Mouse (Mus musculus) MEL-GATA-1-ER (cell line): ENCODE measurements at regions not wholly inside any gene's neighbourhood (a gene's known extent, or its start where the extent isn't known, plus 50 kb on each side); places are given as distances from the start of the nearest gene placed in this dataset.

ENCODE experiments used
- DNase-seq: peaks from one replicate; pipeline ENCODE4 v3.0.0-alpha.2; 2012; ENCODE audit warnings: low read depth; ENCODE audit errors: extremely low read depth

DNA sequence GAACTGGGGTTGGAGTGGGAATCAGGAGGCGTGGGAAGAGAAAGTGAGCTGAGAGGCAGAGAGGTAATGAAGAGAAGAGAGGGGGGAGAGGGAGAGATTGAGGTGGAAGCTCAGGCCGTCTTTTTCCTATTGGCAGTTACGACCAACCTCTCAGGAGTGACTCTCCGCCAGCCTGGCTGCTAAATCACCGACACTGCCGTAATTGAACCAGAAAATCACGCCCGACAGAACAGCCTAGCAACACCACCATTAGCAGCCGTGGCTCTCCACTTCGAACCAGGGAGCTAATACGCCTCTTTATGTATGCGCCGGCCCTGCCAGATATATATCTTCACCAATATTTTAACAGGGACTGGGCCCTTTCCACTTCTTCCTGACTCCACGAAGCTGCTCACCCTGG is 173.5 kb upstream of the Prok2 start:
- no peak for DNase-seq

DNA sequence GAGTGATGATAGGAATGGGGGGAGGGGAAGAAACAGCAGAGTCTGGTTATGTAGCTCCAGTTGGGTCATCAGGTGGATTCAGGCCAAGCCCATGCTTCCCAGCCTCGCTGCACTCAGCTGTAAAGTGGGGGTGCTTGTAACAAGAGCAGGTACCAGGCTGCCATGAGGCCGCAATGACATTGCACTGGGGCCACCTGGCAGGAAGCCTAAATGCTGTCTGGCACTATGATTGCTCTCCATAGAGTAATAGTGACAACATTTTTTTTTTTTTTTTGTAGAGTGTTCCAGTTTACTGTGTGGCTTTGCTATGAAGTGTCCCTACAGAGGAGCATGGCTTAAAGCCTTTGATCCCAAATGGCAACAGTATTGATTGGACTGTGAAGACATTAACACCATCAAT is 171.9 kb upstream of the Prok2 start:
- DNase-seq = no peak

DNA sequence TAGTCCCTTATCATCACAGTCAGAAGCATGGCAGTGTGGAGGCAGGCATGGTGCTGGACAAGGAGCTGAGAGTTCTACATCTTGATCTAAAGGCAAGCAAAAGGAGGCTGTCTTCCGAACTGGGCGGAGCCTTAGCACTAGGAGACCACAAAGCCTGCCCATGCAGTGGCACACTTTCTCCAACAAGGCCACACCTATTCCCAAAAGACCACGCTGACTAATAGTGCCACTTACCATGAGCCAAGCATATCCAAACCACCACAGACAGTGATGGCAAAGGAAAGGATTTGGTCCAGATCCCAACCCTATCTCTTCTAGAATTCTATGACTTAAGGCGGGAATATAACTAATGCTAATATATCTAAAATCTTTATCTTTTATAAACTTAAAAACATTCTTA is 169.4 kb upstream of the Prok2 start:
- no peak for DNase-seq

DNA sequence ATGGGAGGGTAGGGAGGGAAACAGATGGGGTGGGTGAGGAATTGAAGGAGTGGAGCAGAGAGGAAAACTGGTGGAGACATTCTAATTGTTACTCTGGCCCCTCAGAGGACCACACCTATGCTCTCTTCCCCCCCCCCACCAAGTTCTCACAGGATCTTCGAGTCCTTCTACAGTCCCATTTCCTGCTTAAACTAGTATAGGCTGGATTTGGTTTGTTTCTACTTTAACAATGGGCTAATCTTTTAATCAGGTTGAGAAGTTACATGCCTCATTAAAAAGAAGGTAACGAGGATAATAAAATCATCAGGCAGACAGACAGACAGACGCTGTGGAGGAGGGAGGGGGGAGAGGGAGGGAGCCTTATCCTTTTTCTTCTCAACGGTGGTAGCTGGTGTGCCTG is 167.7 kb upstream of the Prok2 start:
- DNase-seq = no peak

DNA sequence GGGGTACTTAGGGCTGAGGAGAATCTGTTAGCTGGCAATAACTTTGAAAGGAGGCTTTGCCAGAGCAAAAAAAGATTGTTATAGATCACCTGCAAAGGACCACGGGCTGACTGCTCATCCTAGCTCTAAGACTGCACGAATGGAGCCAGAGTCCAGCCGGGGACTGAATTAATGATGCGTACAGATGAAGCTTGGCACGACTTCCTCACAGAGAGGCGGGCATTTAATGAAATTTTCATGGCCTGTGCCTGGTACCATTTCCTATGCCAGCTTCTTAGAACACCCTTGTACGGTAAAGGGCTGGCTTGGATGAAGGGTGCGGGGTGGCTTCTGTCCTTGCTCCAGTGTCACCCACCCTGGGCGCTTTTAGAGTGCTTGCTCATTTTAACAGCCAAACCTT is 166.0 kb upstream of the Prok2 start:
- DNase-seq = no peak

DNA sequence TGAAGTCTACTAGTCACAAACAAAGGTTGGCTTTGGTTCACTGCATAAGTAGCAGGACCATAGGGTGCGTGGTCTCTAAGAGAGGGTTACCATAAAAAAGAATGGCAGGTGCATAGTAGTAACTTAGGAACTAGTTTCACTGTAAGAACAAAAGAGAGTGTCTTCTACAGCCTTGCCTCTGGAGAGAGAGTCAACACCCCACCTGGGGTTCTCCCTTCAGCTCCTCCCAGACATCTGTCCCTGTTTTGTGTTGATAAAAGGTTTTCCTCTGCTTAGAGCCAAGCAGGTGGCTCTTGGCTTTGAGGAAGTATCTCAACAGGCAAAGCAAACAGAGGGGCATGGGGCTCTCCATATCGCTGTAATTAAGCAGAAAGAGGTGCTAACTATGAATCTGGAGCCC is 165.6 kb upstream of the Prok2 start:
- DNase-seq = peak; percentile 2

DNA sequence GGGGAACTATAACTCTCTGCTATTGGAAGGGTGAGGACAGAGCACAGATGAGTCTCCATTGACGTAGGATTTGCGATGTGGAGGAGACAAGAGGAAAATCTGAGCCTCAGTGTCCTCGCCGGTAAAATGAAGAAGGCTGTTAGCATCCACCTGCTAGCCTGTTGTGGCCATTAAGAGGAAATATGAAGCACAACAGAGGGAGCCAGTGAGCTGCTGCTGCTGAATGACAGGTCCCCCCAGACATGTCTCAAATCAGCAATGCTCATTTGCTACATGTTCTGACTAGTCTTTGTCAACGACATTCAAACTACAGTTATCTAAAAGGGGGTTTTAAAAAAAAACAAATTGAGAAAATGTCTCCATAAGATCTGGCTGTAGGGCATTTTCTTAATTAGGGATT is 164.6 kb upstream of the Prok2 start:
- no peak for DNase-seq

DNA sequence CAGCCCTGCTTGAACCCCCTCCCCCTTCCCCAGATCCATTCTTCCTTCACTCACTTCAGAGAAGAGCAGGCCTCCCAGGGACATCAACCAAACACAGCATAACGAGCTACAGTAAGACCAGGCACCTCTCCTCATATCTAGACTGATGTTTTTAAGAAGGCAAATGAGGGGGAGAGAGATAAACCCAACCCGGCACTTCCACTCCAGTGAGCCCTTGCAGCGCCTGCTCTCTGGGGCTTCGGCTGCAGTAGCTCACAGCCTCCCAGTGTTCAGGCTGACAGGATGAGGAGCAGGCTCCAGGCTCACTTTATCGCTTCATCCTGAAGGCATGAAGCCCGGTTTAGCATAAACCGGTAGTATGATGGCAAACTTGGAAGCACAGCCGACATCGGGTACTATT is 162.9 kb upstream of the Prok2 start:
- no peak for DNase-seq

DNA sequence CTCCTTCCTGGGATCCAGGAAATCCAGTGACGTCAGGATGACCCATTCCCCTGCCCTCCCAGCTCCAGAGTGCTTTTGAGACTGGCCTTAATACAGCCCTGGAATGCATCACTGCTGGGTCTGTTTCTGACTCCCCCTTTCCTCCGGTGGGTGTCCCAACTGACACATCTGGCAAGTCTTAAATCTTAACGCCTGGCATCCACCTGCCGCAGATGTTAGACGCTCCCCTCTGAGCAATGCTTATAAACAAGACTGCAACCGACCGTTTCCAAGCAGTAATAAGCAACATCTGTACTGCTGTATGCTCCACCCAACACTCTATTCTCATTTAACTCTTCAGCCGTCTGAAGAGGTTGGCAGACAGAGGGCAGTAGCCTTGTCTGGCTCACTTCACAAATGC is 161.7 kb upstream of the Prok2 start:
- DNase-seq = no peak

DNA sequence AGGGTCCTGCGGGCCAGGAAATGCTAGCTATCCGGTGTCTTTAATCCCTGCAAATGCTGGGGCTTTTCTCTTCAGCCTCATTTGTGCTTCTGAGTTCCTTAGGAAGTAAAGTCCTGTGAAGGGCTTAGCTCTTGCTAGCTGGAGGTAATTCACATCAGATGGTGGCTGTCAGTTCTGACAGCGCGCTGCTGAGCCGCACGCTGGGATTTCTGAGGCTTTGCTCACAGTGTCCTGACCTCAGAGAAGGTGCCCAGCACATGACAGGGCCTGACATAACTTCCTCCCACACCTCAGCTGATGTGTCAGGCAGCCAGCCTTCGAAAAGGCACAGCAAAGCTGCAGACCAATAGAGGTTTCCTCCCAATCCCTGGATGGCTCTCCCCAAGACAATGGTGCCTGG is 158.6 kb upstream of the Prok2 start:
- DNase-seq = no peak

DNA sequence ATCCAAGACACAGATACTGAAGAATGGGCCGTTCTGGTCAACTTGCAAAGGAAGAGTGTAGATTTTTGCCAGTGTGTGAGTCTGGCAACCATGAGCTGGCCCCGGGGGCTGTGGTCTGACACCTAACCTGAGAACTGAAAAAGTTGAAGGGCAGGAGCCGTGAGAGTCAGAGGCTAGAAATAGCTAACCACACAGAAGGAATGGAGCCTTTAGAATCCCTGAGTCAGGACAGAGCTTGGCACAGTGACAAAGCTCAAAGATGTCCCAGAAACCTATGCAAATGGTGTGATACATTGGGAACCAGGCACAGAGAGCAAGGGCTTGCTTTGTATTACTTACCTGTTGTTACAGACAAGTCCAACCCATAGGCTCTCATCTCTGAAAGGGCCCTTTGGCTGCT is 157.9 kb upstream of the Prok2 start:
- DNase-seq = no peak

DNA sequence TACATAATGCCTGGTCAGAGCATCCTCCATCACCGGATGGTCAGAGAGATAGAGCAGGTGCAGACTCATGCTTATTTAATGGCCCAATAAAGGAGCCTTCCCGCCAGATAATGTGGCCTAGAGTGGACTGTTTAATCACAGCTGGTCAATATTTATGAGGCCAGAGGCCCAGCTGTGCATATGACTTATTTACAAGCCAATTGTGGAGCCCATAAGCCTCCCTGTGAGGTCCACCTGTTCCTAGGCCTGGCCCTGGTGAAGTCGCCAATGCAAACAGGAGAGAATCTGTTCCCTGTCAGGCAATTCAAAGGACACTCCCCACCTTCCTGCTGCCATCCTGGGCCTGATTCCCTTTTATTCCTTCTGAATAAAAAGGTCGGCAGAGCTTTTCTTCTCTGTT is 155.4 kb upstream of the Prok2 start:
- DNase-seq = no peak

DNA sequence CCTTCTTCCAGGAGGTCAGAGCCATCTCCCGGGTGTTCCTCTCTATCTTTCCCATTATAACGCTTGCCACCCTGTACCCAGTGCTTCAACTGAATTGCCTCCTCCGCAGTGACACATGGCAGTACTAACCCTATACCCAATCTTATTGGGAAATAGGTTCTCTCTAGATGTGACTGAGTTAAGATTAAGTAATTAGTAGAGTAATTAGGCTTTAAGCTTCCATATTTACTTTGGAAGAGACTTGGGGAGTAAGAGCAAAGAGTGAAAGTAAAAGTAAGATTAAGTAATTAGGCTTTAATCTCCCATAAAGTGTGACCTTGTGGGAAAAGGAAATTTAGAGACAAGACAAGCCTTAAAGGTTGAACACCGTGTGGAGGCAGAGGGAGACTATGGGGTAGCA is 148.7 kb upstream of the Prok2 start:
- no peak for DNase-seq

DNA sequence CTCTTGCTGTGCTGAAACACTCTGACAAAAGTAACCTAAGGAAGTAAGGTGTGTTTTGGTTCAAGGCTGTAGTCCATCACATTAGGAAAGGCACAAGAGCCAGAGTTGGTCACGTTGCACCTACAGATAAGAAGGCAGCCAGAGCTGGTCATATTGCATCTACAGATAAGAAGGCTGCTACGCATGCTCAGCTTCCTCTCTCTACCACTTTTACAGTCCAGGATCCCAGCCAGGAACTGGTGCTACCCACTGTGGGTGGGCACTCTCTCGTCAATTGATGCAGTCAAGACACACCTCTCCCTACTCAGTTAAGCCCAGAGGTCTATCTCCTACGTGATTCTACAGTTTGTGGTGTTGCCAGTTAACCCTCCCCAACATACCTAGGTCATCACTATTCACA is 147.8 kb upstream of the Prok2 start:
- DNase-seq = no peak

DNA sequence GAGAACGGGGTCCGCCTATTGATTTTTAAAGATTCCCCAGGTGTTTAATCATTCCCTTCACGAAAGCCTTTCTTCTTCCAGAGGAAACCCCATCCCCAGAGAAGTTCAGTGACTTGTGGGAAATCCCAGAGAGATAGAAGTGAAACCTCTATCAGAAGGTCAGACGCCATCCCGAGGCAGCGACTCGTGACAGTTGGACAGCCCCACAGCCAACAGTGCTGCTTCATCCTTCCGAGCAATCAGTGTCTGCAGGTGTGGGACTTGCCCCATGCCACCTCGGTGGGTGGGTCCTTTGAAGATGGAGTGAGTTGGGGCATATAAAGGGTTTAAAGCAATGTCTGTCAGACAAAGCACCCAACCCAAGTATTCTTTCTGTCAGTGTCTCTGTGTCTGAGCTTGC is 139.9 kb upstream of the Prok2 start:
- DNase-seq = no peak

DNA sequence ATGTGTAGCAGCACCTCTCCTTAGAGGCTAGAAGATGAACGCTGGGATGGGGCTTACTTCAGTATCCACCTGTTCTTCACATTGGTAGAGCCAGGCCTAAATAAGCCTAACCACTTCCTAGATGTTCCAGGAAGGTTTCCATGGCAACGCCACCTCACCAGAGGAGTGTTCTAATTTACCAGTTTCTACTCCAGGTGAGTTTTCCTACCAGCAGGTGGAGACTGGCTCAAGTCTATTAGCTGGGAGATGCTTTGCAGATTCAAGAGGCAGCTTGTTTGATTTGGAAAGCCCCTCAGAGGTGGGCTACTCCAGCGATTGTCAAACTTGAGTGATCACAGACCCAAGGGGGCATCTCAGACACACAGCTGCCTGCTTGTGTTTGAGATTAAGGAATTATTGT is 138.8 kb upstream of the Prok2 start:
- no peak for DNase-seq

DNA sequence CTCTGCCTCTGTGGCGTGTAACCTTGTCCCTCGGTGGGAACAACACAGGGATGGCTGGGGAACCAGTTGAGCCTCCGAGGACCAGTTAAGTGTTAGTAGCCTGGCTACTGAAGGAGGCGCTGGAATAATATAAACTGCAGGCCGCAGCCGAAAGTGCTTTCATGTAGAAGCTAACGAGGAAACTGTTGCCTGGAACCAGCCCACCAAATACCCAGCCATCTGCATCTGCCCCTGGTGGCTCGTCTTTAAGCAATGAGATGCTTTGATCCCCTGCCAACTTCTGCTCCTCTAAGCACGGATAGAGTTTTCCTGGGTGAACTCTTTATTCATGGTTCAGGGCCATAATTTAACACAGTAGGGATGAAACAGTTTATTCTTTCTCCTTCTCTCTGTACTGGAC is 137.2 kb upstream of the Prok2 start:
- DNase-seq = no peak

DNA sequence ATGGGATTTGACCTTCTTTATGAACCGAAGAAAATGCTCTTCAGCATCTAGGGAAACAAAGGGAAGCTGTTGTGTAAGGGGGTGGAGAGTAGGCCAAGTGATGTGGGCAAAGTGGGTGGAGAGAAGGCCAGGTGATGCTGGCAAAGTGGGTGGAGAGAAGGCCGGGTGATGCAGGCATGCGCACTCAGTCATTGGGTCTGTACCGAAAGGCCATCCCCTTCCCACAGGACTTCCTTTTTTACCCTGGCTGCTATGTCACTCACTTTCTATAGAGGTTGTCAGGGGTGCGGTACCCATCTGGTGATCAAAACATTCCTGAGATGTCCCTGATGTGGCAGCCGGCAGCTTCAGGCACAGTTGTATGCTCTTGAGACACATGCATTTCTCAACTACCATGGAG is 131.2 kb upstream of the Prok2 start:
- no peak for DNase-seq

DNA sequence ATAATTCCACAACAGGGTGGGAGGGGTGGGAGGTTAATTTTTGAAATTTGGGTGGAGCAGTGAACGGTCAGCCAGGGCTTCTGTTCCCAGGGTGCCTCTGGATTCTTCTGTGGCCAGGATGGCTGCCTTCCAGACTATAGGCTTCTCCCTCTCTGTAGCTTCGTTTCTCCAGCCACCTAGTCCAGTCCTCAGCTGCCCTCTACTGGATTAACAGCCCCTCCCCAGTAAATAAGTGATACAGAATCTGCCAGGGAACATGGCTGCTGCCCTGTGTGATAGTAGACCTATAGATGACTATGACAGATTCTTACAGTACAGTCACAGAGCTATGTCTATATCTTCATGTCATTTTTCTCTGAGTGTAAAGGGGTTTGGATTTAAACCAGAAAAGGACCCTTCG is 127.5 kb upstream of the Prok2 start:
- no peak for DNase-seq

DNA sequence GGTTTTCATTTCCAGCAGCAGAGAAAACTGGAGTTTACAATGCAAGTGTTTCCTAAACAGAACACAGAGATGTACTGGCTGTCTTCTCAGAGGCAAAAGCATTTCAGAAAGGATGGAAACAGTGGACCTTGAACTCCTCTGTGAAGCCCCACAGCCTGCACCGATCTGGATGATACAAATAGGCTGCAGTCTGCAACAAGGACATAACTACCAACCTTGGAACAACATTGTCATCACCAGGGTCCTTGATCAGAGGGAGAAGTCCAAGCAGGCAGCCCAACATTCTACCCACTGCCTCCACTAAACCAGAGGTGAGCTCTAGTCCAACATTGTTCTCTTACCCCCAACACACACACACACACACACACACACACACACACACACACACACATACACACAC is 124.5 kb upstream of the Prok2 start:
- DNase-seq = no peak

DNA sequence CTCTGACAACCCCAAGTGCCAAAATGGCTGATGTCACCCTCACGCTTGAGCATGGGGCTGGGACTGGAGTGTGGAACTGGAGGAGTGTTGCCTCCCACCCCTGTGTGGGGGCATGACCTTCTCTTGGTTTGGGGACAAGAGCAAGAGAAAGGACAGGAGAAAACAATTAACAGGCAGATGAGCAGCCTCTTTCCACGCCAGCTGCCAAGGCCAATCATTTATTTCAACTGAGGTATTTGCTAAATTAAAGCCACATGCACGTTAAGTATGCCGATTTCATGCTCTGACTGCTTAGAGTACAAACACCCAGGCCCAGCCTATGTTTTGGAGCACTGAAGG is 119.3 kb upstream of the Prok2 start:
- no peak for DNase-seq

DNA sequence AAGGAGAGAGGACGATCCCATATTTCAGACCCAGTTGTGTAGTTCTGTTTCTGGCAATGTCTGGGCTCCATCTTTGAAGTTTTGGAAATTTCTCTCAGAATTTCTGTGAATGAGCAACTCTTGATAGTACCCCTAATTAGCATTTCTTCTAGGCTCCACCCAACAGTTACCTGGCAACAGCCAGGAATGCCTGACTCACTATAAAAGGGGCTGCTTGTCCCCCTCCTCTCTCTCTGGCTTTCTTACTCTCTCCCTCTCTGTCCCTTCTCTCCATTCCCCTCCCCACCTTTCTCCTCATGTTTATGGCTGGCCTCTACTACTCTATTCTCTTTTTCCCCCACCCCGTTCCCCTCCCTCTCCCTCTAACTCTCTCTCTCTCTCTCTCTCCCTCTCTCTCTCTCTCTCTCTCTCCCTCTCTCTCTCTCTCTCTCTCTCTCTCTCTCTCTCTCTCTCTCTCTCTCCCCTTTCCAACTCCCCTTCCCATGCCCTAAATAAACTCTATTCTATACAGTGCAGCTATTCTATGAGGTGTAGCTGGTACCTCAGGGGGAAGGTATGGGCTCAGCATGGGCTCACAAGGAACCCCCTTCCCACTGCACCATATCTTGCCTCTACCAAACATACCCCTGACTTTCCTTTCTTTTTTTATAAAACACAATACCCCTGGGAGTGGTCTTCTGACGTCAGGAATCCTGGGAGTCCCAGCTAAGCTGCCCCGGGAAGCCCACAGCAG is 118.7 kb upstream of the Prok2 start:
- no peak for DNase-seq

DNA sequence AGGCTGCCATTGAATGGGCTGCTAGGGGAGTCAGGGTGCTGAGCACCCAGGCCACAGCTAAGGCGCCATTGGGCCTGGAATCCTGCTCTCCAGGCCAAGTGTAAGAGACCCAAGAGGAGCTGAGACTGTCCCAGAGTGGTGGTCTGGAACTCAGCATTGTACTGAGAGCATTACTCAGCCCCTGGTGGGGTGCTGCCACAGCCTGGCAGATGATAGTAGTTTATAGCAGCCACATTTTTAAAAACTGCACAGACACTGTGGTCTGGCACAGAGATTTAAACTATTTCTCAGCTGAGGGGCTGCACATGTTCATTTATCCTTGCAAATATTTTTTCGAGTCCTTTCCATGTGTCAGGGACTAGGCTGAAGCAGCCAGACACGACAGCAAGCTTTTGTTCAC is 117.3 kb upstream of the Prok2 start:
- no peak for DNase-seq

DNA sequence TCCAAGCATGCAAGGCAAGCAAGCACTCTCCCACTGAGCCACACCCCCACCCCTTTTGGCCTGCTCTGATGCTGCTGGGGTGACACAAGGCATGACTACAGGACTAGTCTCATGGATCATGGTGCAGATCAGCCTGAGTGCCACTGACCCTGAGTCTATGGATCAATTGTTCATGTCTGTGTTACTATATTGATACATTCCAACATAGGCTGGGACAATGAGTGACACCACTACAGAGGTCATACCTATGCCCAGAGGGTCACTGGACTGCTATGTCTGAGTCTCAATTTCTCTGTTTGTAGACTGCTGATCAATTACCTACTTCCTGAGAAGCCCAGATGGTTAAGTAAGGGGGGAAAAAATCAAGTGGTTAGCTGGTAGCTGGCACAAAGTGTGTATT is 116.5 kb upstream of the Prok2 start:
- no peak for DNase-seq
